Mouse (Mus musculus): Measurements from ENCODE around the gene Tdpoz5. TPM values are rescaled to one million over a fixed set of nuclear protein-coding genes. Genes with fewer than 3 reads are reported as not detected.
"Not testable (repeated sequence)": the region's sequence is repeated elsewhere in the genome, so short reads cannot be mapped to it uniquely, and the experiment has no call there.

Tdpoz5 gene
- not detected for polyA plus RNA-seq (2012; fragmentation: generic; extraction: Trizol)
- long read RNA-seq, experiment 1 = 0 reads
- long read RNA-seq, experiment 2 = 0 reads

DNA sequence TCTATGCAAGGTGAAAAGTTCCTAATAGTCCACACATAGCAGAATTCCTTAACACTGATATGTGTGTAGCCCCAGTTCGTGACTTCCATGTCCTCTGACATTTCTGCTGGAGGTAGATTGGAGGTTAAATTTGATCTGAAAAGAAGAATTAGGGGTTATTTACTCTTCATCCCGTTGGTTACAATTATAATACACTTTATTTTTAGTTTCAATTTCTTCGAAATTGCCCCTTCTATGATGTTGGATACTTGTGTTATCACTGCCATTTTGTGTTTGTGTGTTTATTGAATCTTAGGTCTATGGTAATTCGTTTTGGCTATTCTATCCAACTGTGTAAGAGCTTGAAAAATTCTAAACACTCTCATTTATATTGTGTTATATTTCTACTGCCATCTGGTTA, at the start of gene Tdpoz5:
Gene Tdpoz5 (minus strand): TSS at position 101 of the 400 bp plus-strand sequence.
- H3ac ChIP-seq (ENCODE audit: control insufficient read depth, insufficient read length, low read depth); H3K36me3 ChIP-seq (ENCODE audit: control insufficient read depth, insufficient read depth); H3K79me3 ChIP-seq (ENCODE audit: low read depth); H3K4me3 ChIP-seq (ENCODE audit: insufficient read depth, poor library complexity, severe bottlenecking); H3K79me2 ChIP-seq (ENCODE audit: control insufficient read depth, insufficient read depth); H3K27me3 ChIP-seq (ENCODE audit: control insufficient read depth, insufficient read depth, insufficient read length): not testable (repeated sequence)

DNA sequence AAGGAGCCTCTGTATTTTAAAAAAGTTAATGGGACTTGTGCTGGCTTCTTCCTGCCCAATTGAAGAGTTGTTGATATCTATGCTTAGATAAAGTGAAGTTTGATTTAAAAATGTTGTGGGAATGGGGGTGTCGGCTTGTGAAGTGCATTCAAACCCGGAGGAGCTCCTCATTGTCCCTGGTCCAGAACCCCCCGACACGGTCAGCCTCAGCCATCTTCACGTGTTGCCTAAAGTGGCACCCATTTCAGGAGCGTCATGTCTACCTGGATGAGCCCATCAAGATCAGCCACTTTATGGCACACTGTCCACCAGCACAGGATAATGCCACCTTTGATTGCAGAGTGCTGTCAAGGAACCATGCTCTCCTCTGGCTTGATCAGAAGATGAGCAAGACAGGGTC, 7.8 kb upstream of the Tdpoz5 start:
- not testable (repeated sequence) for H3K4me3 ChIP-seq (ENCODE audit: insufficient read depth, poor library complexity, severe bottlenecking); H3K79me3 ChIP-seq (ENCODE audit: low read depth); H3K36me3 ChIP-seq (ENCODE audit: control insufficient read depth, insufficient read depth); H3ac ChIP-seq (ENCODE audit: control insufficient read depth, insufficient read length, low read depth); H3K79me2 ChIP-seq (ENCODE audit: control insufficient read depth, insufficient read depth); H3K27me3 ChIP-seq (ENCODE audit: control insufficient read depth, insufficient read depth, insufficient read length)

DNA sequence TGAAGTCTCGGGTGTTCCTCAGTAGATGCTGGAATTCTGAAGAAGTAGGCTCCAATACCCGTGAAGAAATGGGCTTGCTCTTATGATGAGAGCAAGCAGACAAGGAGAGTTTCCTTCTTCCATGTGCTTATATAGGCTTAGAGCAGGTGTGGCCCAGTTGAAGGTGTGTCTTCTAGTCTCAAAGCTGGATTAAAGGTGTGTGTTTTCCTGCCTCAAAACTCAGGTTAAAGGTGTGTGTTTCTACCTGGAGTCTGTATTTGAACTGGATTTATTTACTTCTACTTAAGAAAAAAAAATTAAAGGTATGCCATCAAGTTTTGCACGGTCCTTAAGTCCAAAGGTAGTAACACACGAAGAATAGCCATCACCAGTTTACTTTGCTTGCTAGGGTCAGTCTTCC, 17.7 kb downstream of the Tdpoz5 start, which contains the start of gene Gm9117:
Gene Gm9117 (minus strand): TSS at position 101 of the 400 bp plus-strand sequence.
- H3K4me3 ChIP-seq (ENCODE audit: insufficient read depth, poor library complexity, severe bottlenecking); H3K27me3 ChIP-seq (ENCODE audit: control insufficient read depth, insufficient read depth, insufficient read length); H3K36me3 ChIP-seq (ENCODE audit: control insufficient read depth, insufficient read depth); H3K79me3 ChIP-seq (ENCODE audit: low read depth); H3ac ChIP-seq (ENCODE audit: control insufficient read depth, insufficient read length, low read depth); H3K79me2 ChIP-seq (ENCODE audit: control insufficient read depth, insufficient read depth): not testable (repeated sequence)

DNA sequence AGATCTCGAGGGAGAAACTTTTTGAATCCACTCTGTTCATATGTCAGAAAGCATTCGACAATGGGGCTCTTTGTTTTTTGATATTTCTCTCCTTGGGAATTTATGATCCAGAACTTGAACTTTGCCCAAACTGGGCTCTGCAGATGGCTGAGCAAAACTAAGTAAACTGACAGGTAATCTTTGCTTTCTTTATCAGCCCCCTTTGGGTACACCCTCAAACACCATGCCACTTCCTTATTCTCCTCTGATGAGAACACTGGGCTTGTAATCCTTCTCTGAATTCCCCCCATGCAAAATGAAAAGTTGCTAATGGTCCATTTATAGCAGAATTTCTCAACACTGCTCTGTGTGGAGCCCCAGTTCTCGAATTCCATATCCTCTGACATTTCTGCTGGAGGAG, 22.7 kb downstream of the Tdpoz5 start:
- H3ac ChIP-seq (ENCODE audit: control insufficient read depth, insufficient read length, low read depth); H3K4me3 ChIP-seq (ENCODE audit: insufficient read depth, poor library complexity, severe bottlenecking); H3K36me3 ChIP-seq (ENCODE audit: control insufficient read depth, insufficient read depth); H3K27me3 ChIP-seq (ENCODE audit: control insufficient read depth, insufficient read depth, insufficient read length); H3K79me2 ChIP-seq (ENCODE audit: control insufficient read depth, insufficient read depth); H3K79me3 ChIP-seq (ENCODE audit: low read depth): not testable (repeated sequence)

Other genes with a start within 250 kb of the Tdpoz5 start
- gene Gm5773, start 188.3 kb downstream of the Tdpoz5 start, polyA plus RNA-seq (2012; fragmentation: generic; extraction: Trizol) = not detected
- gene Tdpoz4, start 164.9 kb downstream of the Tdpoz5 start, polyA plus RNA-seq (2012; fragmentation: generic; extraction: Trizol) = 0.07 TPM
- gene Tdpoz3, start 135.3 kb downstream of the Tdpoz5 start, polyA plus RNA-seq (2012; fragmentation: generic; extraction: Trizol) = 0.04 TPM
- gene Gm9117, start 17.8 kb downstream of the Tdpoz5 start, polyA plus RNA-seq (2012; fragmentation: generic; extraction: Trizol) = not detected
- not detected for gene Gm9125, start 93.6 kb upstream of the Tdpoz5 start, polyA plus RNA-seq (2012; fragmentation: generic; extraction: Trizol)
- not detected for gene Gm10697, start 111.3 kb upstream of the Tdpoz5 start, polyA plus RNA-seq (2012; fragmentation: generic; extraction: Trizol)
- gene Gm10696, start 216.9 kb upstream of the Tdpoz5 start, polyA plus RNA-seq (2012; fragmentation: generic; extraction: Trizol) = 0.04 TPM
- 0.02 TPM for gene Gm5286, start 235.4 kb upstream of the Tdpoz5 start, polyA plus RNA-seq (2012; fragmentation: generic; extraction: Trizol)